Mouse (Mus musculus): ENCODE measurements around the gene Olfr324.
A peak's percentile ranks its signal among the peaks of the same experiment; 100 is the strongest.

Gene Olfr324

GRCm38 (mm10) chr11:58594814-58595213, at the start of gene Olfr324:
TSS of gene Olfr324 (plus strand) at chr11:58595114.
- DNase-seq (ENCODE audit: low read depth, low spot score), result no peak

GRCm38 (mm10) chr11:58546322-58546721, 48.6 kb upstream of the Olfr324 start, which contains the start of gene Olfr329-ps:
TSS of gene Olfr329-ps (minus strand) at chr11:58546422.
- no peak for DNase-seq (ENCODE audit: low read depth, low spot score)

GRCm38 (mm10) chr11:58555536-58555935, 39.4 kb upstream of the Olfr324 start, which contains the start of gene Olfr328:
TSS of gene Olfr328 (minus strand) at chr11:58555636.
- no peak for DNase-seq (ENCODE audit: low read depth, low spot score)

GRCm38 (mm10) chr11:58570405-58570804, 24.5 kb upstream of the Olfr324 start, which contains the start of gene Olfr224:
TSS of gene Olfr224 (minus strand) at chr11:58570553.
- DNase-seq (ENCODE audit: low read depth, low spot score), result no peak

GRCm38 (mm10) chr11:58577430-58577829, 17.5 kb upstream of the Olfr324 start, which contains the start of gene Olfr325:
TSS of gene Olfr325 (plus strand) at chr11:58577730.
- DNase-seq (ENCODE audit: low read depth, low spot score), result no peak

- DNase-seq (ENCODE audit: low read depth, low spot score), result no peak
Measured at GRCm38 (mm10) chr11:58578636-58579035, 16.3 kb upstream of the Olfr324 start.

- DNase-seq (ENCODE audit: low read depth, low spot score), result peak; percentile 75
Measured at GRCm38 (mm10) chr11:58587898-58588348, 7.0 kb upstream of the Olfr324 start.

- DNase-seq (ENCODE audit: low read depth, low spot score), result no peak
Measured at GRCm38 (mm10) chr11:58588620-58589250, 6.2 kb upstream of the Olfr324 start.

GRCm38 (mm10) chr11:58597837-58598236, 2.9 kb downstream of the Olfr324 start:
- DNase-seq (ENCODE audit: low read depth, low spot score), result no peak

GRCm38 (mm10) chr11:58602062-58602461, 7.1 kb downstream of the Olfr324 start:
- DNase-seq (ENCODE audit: low read depth, low spot score), result no peak

GRCm38 (mm10) chr11:58602800-58603560, 8.1 kb downstream of the Olfr324 start:
- no peak for DNase-seq (ENCODE audit: low read depth, low spot score)

GRCm38 (mm10) chr11:58604688-58605087, 9.8 kb downstream of the Olfr324 start:
- DNase-seq (ENCODE audit: low read depth, low spot score), result no peak

- no peak for DNase-seq (ENCODE audit: low read depth, low spot score)
Measured at GRCm38 (mm10) chr11:58605228-58605627, 10.3 kb downstream of the Olfr324 start.

- no peak for DNase-seq (ENCODE audit: low read depth, low spot score)
Measured at GRCm38 (mm10) chr11:58606177-58606919, 11.4 kb downstream of the Olfr324 start.

- no peak for DNase-seq (ENCODE audit: low read depth, low spot score)
Measured at GRCm38 (mm10) chr11:58607030-58607429, 12.1 kb downstream of the Olfr324 start.

GRCm38 (mm10) chr11:58613359-58613758, 18.4 kb downstream of the Olfr324 start:
- DNase-seq (ENCODE audit: low read depth, low spot score), result no peak

- DNase-seq (ENCODE audit: low read depth, low spot score), result no peak
Measured at GRCm38 (mm10) chr11:58614526-58614925, 19.6 kb downstream of the Olfr324 start.

GRCm38 (mm10) chr11:58615975-58616374, 21.1 kb downstream of the Olfr324 start, which contains the start of gene 2210407C18Rik:
TSS of gene 2210407C18Rik (minus strand) at chr11:58616075.
- no peak for DNase-seq (ENCODE audit: low read depth, low spot score)

GRCm38 (mm10) chr11:58618369-58618768, 23.5 kb downstream of the Olfr324 start:
- no peak for DNase-seq (ENCODE audit: low read depth, low spot score)

- DNase-seq (ENCODE audit: low read depth, low spot score), result no peak
Measured at GRCm38 (mm10) chr11:58618793-58619192, 23.9 kb downstream of the Olfr324 start.

GRCm38 (mm10) chr11:58626146-58626545, 31.2 kb downstream of the Olfr324 start:
- no peak for DNase-seq (ENCODE audit: low read depth, low spot score)

- DNase-seq (ENCODE audit: low read depth, low spot score), result no peak
Measured at GRCm38 (mm10) chr11:58630401-58630800, 35.5 kb downstream of the Olfr324 start, which contains the start of gene Olfr323. TSS of gene Olfr323 (minus strand) at chr11:58630501.

All from c-Kit-negative CD71-positive TER-119-positive erythroid progenitor cells, embryonic 14.5 days (primary cell).